Comparison of ENCODE assay signal across 25 mouse cellular contexts in genomic region chr7:112481031-112481430, GRCm38 (mm10). TPM values are rescaled to one million over a fixed set of nuclear protein-coding genes. Genes with fewer than 3 reads are reported as not detected.
A peak's percentile ranks its signal among the peaks of the same experiment; 100 is the strongest.
DNase-seq lines count a peak whose midpoint lies in the region; ATAC-seq and TF ChIP-seq lines count a peak whose summit lies in the region.
"Had no signal": no experiment of that assay in that cellular context is flagged by ENCODE, and none has a peak within 500 bp of the region (broad histone marks: within the 10 kb centered on the region; RNA-seq: fewer than 3 reads in every experiment).

No protein-coding gene starts in this region.

- 59% methylated on average over 1 of the region's 1 CpGs for WGBS in kidney, postnatal 0 days

- ATAC-seq in kidney, postnatal 0 days (replicated peaks; ENCODE audit: low FRiP score, low read depth): peak; percentile 60; the same call in 1 of the 2 replicates
- ATAC-seq: forebrain, embryonic 13.5 days; hindbrain, embryonic 16.5 days; intestine, embryonic 16.5 days; midbrain, embryonic 16.5 days had no signal

- DNase-seq in heart, adult 11 months: peak; percentile 89
- DNase-seq in heart, adult 9 months (ENCODE audit: low spot score in 2 of 2): no peak
- no peak for DNase-seq in kidney, postnatal 0 days (ENCODE audit: low spot score)
- DNase-seq in kidney, postnatal 4 days: no peak
- DNase-seq in urinary bladder, postnatal 14 days (ENCODE audit: low spot score): peak; percentile 77
- no peak for DNase-seq in urinary bladder, postnatal 10 days (ENCODE audit: low spot score)
- DNase-seq in right cerebral cortex, adult 2 months (ENCODE audit: low spot score in 2 of 2): no peak
- DNase-seq: adrenal gland, adult 8-10 months; cerebellum, adult 2 months; cerebellum, postnatal 14 days; gastrocnemius, postnatal 10 days; heart, postnatal 10 days; kidney, postnatal 36 days; spleen, adult 18-20 months had no signal

- no peak overlapping the region for H3K9ac ChIP-seq in kidney, postnatal 0 days (ENCODE audit: low read depth, low read length)
- H3K9ac ChIP-seq: forebrain, embryonic 13.5 days; kidney, embryonic 15.5 days; limb, embryonic 13.5 days had no signal

- no peak overlapping the region for H3K27ac ChIP-seq in kidney, postnatal 0 days
- H3K27ac ChIP-seq: forebrain, embryonic 13.5 days; hindbrain, embryonic 10.5 days; kidney, embryonic 15.5 days; limb, embryonic 13.5 days had no signal

- H3K4me2 ChIP-seq in kidney, postnatal 0 days (ENCODE audit: low read length): no peak overlapping the region
- H3K4me2 ChIP-seq: forebrain, embryonic 13.5 days; heart, embryonic 11.5 days; kidney, embryonic 15.5 days; limb, embryonic 13.5 days; liver, embryonic 11.5 days; midbrain, embryonic 11.5 days had no signal

- no peaks in the 10 kb centered on the region for H3K27me3 ChIP-seq in kidney, postnatal 0 days (ENCODE audit: insufficient read depth, low read length)
- H3K27me3 ChIP-seq: forebrain, embryonic 13.5 days; kidney, embryonic 15.5 days; limb, embryonic 13.5 days had no signal

- H3K9me3 ChIP-seq in kidney, postnatal 0 days (replicated peaks; ENCODE audit: low read length): no peaks in the 10 kb centered on the region
- H3K9me3 ChIP-seq: forebrain, embryonic 13.5 days; hindbrain, embryonic 10.5 days; kidney, embryonic 15.5 days; limb, embryonic 13.5 days had no signal

- no peak overlapping the region for H3K4me3 ChIP-seq in kidney, postnatal 0 days (replicated peaks; ENCODE audit: low read depth, low read length)
- H3K4me3 ChIP-seq: forebrain, embryonic 13.5 days; hindbrain, embryonic 10.5 days; kidney, embryonic 15.5 days; limb, embryonic 13.5 days had no signal

- peaks cover 24% of the 10 kb centered on the region for H3K4me1 ChIP-seq in kidney, postnatal 0 days (replicated peaks; ENCODE audit: insufficient read depth, low read length)

- TF ChIP-seq CTCF in kidney, postnatal 0 days (IDR thresholded peaks at IDR 0.05; ENCODE audit: low read depth): no peak

- H3K36me3 ChIP-seq in kidney, postnatal 0 days (ENCODE audit: insufficient read depth, low read length): no peaks in the 10 kb centered on the region
- H3K36me3 ChIP-seq: G1E; hindbrain, embryonic 10.5 days; kidney, embryonic 15.5 days; limb, embryonic 13.5 days had no signal

RNA-seq across cellular contexts. Expression of gene Parva, which starts 53.7 kb away (rescaled TPM):
- polyA plus RNA-seq in kidney, postnatal 0 days (2015; fragmentation: Nextera tagmentation; extraction: Ambion mirVana): 80.2 and 93.0 TPM in 2 replicates
- polyA plus RNA-seq: G1E had no signal

Comparison
In these comparisons a context has a peak if more than half of its experiments do, and no peak if none do; other contexts are left out.
1. DNase-seq: peak in heart, adult 11 months (single experiment) and urinary bladder, postnatal 14 days (single experiment); none in heart, adult 9 months (0 of 2), kidney, postnatal 0 days (single experiment), kidney, postnatal 4 days (0 of 2), urinary bladder, postnatal 10 days (single experiment) and right cerebral cortex, adult 2 months (0 of 2).